Mouse (Mus musculus): ENCODE measurements around the gene Pde6g.

GRCm38 (mm10) chr11:120417852-120418251 lies 35.4 kb downstream of the Pde6g start:
- TF ChIP-seq EP300 (IDR thresholded peaks at IDR 0.05): no peak
- TF ChIP-seq CTCF (IDR thresholded peaks at IDR 0.05): no peak

All from lung, postnatal 0 days (tissue).